Mouse (Mus musculus): Measurements from ENCODE around the gene Irf2.

Gene Irf2

DNA sequence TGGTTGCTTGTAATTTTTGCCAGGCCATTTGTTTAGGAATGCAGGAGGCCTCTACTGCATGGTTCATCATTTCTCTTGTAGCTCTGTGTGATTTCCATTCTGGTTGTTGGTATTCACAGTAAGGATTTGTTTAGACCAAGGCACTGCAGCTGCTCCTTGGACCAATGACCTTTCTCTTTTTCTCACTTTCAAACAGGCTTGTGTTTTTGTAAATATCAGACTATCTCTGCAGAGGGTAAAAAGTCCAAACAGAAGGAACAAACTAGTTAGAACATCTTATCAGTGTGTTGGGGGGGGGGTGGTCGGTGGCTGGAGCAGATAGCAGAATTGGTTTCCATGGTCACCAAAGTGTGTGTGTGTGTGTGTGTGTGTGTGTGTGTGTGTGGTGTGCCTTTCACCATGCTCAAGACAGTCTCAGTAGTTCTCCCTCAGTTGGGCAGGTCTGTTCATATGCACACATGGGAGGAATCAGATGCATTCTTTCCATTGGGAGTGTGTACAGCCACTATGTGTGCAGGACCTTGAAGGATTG lies 61.7 kb downstream of the Irf2 start:
- no peak for DNase-seq (ENCODE audit: low read depth, low spot score)

DNA sequence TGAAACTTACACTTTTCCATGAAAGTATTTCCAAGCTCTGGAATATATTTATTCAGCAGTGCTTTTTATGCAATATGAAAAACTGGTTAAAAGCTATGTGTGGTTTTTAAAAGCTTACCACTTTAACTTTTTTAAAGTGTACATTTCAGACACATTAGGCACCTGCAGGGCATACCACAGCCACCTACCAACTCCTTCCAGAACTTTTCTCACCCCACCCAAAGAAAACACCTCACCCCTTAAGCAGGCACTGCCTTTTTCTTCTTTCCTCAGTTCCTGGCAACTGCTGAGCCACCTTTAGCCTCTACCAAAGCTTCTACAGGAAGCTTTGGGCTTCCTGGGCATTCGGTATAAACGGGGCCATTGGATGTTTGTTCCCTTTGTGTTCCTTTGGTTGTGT lies 62.5 kb downstream of the Irf2 start:
- DNase-seq (ENCODE audit: low read depth, low spot score) = no peak

DNA sequence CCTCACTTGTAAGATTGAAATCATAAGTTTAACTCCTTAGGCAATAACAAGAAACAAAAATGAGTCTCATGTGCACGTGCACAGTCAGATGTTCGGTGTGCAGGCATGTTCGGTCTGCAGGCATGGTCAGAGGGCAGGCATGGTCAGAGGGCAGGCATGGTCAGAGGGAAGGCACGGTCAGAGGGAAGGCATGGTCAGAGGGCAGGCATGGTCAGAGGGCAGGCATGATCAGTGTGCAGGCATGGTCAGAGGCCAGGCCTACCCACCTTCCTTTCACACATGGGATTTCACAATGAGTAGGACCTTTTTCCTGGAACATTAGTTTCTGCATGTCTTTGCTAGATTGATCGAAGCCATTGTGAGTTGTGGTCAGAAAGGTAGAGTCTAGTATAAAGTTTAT lies 65.2 kb downstream of the Irf2 start:
- DNase-seq (ENCODE audit: low read depth, low spot score) = no peak

DNA sequence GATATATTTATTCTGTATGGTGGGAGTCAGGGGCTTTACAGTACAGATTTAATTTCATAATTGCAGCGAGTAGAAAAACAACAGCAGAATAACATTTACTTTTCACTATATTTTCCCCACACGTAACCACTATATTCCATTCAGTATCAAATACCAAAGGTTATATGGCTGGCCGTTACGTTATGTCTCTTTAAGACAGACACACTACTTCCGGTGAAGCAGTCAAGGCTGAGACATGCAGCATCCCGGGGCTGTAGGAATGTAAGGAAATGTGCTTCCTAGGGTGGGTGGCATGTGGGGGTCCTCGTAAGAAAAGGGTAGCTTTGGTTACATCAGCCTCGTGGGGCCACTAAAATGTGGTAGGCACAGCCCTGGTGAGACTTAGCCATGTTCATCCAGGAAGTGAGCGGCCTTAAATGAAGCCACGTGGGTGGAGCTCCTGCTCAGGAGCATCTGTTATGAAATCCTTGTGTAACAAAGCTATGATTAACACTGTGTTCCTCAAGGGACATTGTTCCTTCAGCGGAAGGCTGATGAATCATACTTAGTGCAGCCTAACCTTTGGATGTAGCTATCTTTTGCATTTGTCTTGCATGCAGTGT lies 71.6 kb downstream of the Irf2 start:
- DNase-seq (ENCODE audit: low read depth, low spot score) = peak; percentile 85

DNA sequence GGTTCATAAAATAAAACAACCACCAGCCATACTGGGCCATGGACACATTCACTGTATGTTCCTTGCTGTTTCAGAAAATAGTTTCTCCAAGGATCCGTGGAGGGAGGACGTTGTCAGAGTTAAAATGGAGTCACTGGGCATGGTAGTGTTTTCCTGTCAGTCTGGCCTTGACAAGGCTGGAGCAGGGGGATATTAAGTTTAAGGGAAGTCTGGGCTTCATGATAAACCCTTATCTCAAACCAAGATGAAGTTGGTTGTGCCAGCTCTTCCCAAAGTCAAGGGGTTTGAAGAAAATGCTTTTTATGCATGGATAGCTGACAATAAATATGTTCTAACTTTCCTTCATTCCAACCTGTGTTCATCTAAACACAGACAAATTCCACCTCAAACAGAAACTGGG lies 72.4 kb downstream of the Irf2 start:
- no peak for DNase-seq (ENCODE audit: low read depth, low spot score)

DNA sequence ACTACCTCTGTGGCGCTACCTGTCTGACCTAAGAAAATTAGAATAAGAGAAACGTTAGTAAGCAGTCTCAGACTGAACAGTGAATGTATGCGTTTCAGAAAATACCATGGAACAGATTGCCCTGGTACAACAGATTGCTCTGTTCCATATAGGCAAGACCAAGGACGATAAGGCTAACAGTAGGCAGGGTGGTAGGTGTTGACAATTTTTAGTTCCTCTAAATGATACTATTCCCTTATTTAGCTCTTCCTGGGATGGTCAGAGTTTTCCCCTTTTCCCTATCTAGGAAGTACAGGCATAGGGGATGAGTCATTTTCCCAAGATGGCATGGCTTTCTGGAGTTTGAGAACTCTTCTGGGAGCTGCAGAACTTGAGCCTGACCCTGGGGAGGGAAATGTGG lies 73.4 kb downstream of the Irf2 start:
- DNase-seq (ENCODE audit: low read depth, low spot score) = peak; percentile 44

DNA sequence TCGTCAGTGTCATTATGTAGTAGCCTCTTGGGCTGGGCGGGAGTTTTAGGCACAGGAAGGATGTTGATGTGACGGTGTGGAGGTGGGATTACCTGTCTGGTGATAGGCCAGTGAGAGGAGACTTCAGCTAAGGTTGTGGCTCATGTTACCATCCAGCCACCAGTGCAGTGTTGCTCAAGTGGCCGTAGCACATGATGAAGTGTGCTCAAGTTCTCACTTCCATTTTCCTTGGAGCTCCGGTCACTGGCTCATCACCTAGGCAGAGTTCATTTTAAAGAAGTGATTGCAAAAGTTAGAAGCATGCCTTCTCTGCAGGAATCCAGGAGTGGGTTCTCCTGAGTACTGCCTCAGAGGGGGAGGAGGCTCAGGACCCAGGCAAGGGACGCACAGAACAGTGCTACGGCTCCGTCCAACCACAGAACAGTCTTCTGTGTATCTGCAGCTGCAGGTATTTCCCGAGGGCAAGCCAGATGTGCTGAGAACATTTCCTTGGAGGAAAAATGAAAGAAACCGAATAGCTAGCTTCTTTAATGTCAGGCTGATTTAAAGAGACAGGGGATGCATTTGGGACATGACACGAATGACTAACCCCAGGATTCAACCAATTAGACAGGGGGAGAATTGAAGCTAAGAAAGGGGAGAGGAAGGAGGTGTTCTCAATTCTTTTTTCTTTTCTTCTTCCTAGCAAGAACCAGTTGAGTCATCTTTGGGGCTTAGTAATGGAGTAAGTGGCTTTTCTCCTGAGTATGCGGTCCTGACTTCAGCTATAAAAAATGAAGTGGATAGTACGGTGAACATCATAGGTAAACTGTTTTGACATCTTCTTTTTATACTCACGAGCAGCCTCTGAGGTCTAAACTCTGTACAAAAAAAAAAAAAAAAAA lies 78.8 kb downstream of the Irf2 start:
- no peak for DNase-seq (ENCODE audit: low read depth, low spot score)

DNA sequence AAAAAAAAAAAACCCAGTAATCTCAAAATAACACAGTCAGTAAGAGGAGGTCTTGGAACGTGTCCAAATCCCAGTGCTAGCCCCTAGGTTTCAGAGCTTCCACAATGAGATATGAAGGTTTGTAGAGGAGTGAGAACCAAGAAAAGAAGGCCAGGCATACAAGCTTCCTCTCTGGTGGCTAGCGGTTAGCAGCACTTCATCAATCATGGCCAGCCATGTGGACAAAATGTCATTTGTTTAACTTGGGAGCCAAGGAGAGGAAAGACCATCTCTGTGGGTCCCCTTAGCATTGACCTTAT lies 79.4 kb downstream of the Irf2 start:
- DNase-seq (ENCODE audit: low read depth, low spot score) = no peak

DNA sequence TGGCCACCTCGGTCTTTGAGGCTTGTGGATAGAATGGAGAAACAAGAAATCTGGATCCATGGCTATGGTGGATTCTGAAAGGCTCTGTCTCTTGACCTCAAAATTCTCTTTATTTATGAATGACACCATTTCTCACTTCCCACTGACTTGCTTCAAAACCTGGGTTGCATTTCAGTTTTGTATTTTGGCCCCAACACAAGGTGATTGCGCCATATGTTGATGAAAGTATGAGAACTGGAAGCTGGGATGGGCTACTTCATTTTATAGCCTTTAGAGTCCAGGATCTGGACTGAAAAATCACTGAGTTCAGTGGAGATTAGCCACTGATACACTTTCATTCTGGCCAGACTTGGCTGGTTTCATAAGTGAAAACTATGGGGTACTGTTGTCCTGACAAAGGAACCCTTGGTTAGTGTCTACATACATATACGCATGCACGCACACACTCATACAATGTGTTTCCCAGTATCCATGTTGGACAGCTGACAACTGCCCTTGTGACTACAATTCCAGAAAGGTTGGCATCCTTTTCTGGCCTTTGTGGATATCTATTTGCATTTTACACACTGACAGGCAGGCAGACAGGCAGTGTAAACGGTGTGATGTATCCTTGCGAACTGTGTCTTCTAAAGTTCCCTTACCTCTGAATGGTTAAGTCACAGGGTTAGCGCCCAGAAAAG lies 89.3 kb downstream of the Irf2 start:
- DNase-seq (ENCODE audit: low read depth, low spot score) = peak; percentile 23

DNA sequence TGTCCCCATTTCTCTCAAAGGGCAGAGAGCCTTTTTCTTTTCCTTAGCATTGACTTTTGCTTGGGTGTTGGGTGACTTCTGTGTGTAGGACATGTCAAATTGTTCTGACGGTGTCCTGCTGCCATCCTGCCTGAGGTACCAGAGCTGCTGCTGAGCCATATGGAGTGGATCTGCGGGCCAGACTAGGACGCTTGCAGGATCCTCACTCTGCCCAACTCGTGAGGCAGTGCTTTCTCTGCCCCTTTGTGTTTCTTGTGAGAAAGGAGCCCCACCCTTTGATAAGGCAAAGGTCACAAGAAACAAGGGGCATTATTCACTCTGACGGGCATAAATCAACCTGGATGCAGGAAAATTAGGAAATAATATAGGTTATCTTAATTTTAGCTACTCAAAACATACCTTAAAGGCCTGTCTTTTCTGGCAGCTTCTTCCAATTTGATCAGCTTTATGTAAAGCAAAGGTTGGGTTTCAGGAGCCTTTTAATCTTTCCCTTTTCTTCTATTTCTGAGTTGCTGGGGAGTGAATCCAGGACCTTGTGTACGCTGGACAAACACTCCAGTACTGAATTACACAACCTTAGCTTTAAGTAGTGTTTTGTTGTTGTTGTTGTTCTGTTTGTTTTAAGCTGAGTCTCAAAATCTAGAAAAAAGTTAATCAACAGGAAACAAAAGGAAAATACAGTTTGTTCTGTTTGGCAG lies 90.0 kb downstream of the Irf2 start:
- no peak for DNase-seq (ENCODE audit: low read depth, low spot score)

DNA sequence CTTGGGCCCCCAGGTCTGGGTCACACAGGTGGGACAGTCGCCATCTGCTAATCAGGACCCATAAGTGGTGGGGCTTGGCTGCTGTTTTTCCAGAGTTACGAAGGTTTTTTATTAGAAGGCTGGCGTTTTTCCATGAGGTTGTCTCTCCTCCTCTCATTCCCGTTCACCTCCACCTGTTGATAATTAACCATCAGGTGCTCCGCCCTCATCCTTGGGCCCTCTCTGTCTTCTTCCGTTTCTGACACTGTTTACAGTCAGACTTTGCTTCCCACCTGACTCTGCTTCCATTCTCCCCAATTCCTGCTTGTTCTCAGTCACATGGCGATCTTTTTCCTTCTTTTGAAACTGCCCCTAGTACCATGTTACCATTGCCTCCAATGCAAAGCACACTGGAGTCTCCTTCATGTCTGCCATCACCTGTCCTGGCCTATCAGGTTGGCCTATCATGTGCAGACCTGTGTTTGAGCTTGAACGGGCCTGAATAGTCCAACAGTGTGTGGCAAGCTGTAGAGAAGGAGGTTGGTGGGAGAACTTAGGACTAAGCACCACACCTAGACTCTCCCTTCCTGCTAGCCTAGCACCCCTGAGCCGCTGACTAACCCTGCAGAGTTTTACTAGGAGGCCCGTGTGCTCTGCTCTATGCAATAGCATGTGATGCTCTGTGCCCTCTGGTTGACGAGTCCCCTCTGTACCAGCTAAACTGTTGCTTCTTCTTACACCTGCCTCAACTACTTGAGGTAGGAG lies 90.8 kb downstream of the Irf2 start:
- no peak for DNase-seq (ENCODE audit: low read depth, low spot score)

DNA sequence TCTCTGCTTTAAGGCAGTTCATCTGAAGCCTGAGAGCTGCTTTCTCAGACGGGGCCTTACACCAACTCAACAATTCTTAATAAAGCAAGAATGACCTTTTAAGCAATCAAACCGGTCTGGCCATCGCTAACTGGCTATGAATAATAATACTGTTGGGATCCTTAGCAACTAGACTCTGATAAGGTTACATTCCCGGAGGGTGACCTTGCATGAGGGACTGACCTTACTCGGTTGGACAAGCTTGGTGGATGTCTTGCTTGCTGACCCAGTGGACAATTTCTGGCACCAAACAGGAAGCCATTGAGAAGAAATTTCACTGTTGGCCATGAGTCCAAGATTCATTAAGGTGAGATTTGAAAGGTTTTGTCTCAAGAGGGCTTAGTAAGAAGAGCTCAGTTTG lies 92.4 kb downstream of the Irf2 start:
- no peak for DNase-seq (ENCODE audit: low read depth, low spot score)

DNA sequence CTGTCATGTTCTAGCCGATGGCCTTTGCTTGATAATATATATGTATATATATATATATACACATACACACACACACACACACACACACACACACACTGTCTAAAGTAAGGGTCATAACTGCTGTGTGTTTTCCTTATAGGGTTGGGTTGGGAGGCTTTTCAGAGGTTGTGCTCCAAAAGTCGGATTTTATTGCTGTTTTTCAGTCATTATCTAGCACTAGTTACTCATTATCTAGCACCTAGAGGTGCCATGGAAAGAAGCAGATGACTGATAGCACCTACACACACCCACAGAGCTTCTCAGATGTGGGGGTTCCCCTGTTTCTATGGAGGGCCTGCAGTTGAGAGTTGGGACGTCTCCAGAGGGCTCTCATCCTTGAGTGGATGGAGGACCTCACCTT lies 92.9 kb downstream of the Irf2 start:
- no peak for DNase-seq (ENCODE audit: low read depth, low spot score)

DNA sequence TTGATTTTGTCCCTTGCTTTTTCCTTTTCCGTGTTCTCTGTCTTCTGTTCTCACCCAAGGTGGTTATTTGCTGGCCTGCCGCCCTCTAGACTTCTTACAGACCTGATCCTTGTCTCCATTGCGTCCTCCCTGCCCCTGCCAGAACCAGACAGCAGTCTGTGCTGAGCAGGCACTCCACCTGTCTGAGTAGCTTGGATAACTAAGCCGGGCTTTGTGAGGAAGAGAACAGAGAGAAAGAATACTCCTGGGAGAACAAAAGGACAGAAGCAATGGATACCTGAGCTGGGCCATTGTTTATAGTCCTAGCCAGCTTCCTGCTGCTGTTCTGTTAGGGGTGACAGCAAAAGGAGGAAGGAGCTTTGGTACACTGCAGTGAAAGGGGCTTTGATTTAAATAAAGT lies 94.2 kb downstream of the Irf2 start:
- DNase-seq (ENCODE audit: low read depth, low spot score) = no peak

DNA sequence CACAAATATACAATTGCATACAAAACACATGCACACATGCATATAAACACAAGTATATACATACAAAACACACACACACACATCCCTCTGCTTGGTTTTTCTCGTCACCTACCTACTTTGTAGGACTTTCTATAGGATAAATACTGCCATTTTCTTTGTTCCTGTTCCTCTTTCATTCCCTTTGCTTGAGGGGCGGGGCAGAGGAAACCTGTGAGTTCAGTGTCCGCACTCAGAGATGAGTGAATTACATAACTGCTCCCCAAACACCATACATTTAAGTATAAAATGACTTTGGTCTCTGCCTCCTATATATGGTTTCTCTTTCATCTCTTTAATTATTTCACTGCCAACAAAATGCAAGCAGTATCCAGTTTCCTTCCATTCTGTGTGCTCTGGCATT lies 94.9 kb downstream of the Irf2 start:
- no peak for DNase-seq (ENCODE audit: low read depth, low spot score)

DNA sequence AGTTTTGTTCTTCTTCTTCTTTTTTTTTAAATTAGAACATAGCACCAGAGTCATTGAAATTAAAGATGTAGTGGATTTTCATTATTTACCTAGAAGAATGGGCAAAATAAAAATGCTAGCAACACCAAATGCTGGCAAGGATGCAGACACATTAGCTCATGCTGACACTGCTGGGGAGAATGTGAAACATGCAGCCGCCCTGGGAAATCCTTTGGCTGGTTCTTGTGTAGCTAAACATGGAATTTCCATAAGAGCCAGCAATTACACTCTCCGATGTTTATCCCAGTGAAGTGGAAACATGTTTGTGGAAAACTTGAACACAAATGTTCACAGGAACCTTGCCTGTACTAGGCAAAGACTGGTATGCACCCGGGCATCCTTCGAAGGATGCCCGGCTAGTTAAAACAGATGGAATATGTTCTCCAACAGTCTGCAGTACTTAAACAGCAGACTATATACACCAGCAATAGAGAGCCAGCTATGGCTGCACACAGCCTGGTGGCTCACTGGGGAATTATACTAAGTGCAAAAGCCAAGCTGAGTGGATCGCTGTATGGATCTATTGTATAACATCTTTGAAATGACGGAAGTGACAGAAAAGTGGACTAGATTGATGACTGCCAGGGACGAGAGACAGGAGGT lies 96.6 kb downstream of the Irf2 start:
- no peak for DNase-seq (ENCODE audit: low read depth, low spot score)

DNA sequence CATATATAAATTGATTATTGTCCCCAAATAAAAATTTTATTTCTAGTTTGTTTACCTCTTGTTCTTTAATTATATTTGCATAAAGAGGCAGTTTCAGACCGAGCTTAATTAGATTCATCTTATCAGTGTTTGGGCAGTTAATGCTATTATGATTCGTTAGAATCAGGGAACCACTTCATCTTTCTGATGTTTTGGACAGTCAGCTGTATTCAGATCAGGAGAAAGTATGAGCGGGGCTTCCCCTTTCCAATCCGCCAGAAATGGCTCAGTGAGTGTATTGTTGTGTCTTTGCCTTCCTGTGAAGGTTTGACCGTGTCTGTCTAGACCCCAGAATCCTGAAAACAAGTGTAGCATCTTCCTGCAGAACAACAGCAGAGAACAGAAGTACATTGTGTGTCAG lies 97.4 kb downstream of the Irf2 start:
- DNase-seq (ENCODE audit: low read depth, low spot score) = no peak

DNA sequence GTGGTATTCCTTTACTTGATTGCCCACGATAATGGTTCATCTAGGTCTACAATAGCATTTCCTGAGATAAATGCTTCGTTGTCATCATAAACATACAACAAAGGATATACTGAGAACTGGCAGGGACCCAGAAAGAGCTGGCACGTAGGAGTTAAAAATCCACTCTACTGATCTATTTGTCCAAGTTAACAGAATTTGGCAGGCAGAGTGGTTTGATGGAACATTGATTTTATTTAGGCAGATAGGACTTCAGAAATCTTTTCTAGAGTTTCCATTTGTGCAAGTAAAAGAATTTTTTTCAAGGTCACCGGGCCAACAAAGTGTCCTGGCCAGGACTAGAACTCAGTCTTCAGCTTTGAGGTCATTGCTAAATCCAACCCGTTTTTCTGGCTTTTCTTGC lies 98.5 kb downstream of the Irf2 start:
- no peak for DNase-seq (ENCODE audit: low read depth, low spot score)

DNA sequence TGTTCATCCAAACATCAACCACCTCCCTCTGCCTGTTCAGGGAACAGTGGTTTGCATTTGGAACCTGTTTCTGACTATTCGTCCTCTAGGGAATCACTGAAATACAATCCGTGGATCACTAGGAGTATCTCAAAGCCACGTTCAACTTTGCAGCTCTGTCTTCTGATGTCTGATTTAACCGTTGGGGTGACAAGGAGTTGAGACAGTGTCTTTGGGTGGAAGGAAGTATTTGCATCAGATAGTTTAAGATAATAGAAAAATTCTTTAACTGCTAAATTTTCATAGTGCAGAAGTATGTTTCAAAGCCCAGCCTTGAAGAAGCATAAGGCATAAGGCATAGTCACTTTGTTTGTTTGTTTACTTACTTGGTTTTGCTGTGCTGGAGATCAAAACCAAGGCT lies 100.9 kb downstream of the Irf2 start:
- DNase-seq (ENCODE audit: low read depth, low spot score) = no peak

DNA sequence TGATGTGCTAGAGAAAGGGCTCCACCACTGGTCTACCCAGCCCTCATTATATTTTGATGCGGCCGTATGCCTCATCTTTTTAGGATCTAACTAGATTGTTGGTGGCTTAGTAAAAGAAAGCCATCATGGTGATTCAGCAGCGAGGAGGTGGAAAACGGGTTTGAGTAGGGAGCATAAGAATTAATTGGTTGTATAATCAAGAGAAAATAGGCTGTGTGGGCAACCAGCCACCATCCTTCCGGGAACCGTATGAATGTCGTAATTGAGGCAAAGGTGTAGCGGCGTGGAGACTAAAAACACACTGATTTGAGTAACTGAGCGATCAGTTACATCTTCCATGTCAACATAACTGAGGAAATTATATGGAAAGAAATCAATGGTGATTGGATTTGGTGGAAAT lies 101.3 kb downstream of the Irf2 start:
- no peak for DNase-seq (ENCODE audit: low read depth, low spot score)

DNA sequence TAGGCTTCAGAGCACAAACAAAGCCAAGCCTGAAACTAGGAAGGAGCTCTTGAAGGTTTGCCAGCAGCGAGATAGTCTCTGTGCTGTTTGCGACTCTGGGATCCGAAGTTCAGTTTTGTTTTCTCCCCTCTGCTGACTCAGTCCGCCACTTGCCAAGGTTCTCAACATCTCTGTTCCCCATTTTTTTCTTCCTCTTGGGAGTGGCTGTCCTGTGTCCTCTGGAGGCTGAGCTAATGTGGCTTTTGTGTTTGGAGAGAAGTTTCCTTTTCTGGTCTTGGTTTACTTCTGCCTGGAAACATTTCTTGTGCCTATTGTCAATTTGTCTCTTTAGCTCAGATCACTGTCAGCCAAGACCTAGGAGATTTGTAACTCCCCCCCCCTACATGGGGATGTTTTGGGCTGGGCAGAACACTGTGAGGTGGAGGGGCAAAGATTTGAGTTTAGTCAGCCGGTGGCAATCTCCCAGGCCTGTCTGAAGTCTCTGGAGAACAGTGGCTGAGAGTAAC lies 103.2 kb downstream of the Irf2 start:
- no peak for DNase-seq (ENCODE audit: low read depth, low spot score)

All from telencephalon, adult 2 months (tissue).